Mouse (Mus musculus): ENCODE results near the gene Taar8c. TPM values are rescaled to one million over a fixed set of nuclear protein-coding genes. Genes with fewer than 3 reads are reported as not detected.
"Not testable (repeated sequence)": the region's sequence is repeated elsewhere in the genome, so short reads cannot be mapped to it uniquely, and the experiment has no call there.

The Taar8c gene
- total RNA-seq (2021), result not detected

DNA sequence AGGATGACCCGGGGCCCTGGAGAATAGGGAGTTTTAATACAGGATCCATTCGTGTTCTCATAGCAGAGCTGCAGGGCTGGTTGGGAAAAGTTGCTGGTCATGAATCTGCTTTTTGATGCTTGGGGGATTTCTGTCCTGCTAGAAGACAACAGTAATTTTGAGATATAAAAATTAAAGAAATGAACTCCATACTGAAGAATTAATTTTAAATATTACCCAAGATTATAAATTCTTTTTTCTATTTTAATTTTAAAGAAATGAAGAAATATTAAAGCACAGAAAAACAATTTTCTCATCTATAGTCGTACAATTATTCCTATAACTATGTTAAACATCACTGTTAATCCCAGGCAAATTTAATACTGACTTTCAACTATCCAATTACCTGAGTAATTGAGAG lies at the start of gene Taar8c:
TSS of gene Taar8c (minus strand) at position 101 of the 400 bp plus-strand sequence.
- DNase-seq (ENCODE audit: low spot score); intact Hi-C loops (cut with DNase I): not testable (repeated sequence)

- intact Hi-C loops (cut with DNase I), result no loop called here
- DNase-seq (ENCODE audit: low spot score), result no peak
Observed at GRCm38 (mm10) chr10:24150086-24150485, 48.4 kb upstream of the Taar8c start.

DNA sequence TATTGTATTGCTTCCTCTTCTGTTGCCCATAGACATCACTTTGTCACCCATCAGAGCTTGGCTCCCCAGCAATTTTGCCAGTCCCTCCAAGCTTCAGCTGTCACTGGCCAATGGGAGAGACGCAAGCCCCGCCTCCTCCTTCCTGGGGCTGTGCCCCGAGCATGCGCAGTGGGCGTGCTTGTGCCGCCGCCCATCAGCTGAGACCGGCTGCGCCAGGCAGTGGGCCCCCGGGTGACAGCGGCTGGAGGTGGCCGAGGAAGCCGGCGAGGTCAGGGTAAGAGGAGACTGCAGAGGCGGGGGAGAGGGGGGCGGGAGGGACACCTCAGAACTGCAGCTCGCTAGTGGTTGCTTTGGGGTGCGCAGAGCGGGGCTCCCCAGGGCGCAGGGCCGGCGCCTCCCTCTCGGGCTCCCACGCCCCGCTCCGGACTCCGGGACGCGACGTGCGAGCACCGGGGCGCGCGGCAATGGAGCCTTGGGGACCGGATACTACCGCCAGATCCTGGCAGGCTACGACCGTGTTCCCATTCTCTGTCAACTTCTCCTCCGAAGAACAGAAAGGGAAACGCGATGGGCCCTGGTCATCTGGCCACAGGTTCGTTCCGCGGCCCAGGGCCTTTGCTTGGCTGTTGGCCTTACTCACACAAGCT lies 47.5 kb upstream of the Taar8c start, which contains the start of gene Stx7:
TSS of gene Stx7 (plus strand) at position 168 of the 647 bp plus-strand sequence.
- intact Hi-C loops (cut with DNase I), result no loop called here
- peak; percentile 90 for DNase-seq (ENCODE audit: low spot score)

DNA sequence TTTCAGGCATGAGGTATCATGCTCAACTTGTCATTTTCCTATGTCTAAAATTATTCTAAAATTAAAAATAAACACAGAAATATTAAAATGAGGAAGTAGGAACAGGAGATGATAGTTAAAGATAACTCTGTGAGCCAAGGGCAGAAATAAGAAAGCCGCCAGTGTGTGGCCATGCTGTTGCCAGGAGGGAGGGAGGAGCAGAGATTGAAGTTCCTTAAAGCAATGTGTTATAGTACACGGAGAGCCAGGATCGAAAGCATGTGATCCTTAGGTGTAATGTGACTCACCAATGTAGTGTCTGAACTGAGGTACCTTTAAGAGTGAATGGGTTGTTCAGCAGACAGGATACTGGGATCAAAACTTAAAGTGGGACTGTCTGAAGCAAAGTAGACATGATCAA lies 41.0 kb upstream of the Taar8c start:
- intact Hi-C loops (cut with DNase I), result no loop called here

GRCm38 (mm10) chr10:24138623-24139261 lies 37.0 kb upstream of the Taar8c start:
- DNase-seq (ENCODE audit: low spot score), result no peak
- intact Hi-C loops (cut with DNase I), result no loop called here

More for the DNA sequence above, 41.0 kb upstream of the Taar8c start:
- DNase-seq (ENCODE audit: low spot score), result no peak

DNA sequence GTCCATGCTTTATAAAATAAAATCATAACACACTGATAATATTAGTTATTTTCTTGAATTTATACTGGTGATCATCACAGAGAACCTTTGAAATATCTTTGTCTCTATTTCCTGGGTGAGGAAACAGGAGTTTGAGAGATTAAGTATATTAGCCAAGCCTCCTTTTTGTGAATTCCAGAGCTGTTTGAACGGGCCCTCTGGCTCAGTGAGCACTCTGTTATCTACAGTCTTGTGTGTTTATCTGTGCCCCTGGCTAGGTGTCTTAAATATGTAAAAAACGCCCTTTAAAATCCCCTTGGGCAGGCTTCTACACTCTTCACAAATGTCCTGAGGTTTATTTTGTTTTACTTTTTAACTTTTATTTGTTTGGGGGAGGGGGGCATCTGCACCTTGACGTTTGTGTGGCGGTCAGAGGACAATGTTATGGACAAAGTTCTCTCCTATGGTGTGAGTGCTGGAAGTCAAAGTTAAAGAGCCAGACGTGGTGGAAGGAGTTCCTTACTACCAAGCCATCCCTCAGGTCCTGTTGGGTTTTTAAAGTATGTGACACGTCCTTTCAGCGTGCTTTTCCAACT lies 32.4 kb upstream of the Taar8c start:
- intact Hi-C loops (cut with DNase I), result no loop called here
- DNase-seq (ENCODE audit: low spot score), result no peak

DNA sequence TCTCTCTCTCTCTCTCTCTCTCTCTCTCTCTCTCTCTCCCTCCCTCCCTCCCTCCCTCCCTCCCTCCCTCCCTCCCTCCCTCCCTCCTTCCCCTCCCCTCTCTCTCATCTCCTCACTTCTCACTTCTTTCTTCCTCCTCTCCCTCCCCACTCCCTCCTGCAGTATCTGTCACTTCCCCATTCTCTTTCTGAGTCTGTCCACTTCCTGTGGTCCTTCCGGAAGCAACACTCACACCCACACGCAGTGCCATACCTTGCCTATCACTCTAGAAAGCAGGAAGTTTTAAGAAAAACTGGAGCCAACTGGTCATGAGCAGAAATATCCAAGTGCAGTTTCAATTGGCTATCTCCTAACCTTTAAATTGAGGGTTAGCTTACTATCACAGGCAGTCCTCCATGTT lies 31.4 kb upstream of the Taar8c start:
- no peak for DNase-seq (ENCODE audit: low spot score)

GRCm38 (mm10) chr10:24132273-24132672 lies 30.6 kb upstream of the Taar8c start:
- DNase-seq (ENCODE audit: low spot score), result no peak
- intact Hi-C loops (cut with DNase I), result no loop called here

More for the DNA sequence above, 31.4 kb upstream of the Taar8c start:
- intact Hi-C loops (cut with DNase I), result no loop called here

DNA sequence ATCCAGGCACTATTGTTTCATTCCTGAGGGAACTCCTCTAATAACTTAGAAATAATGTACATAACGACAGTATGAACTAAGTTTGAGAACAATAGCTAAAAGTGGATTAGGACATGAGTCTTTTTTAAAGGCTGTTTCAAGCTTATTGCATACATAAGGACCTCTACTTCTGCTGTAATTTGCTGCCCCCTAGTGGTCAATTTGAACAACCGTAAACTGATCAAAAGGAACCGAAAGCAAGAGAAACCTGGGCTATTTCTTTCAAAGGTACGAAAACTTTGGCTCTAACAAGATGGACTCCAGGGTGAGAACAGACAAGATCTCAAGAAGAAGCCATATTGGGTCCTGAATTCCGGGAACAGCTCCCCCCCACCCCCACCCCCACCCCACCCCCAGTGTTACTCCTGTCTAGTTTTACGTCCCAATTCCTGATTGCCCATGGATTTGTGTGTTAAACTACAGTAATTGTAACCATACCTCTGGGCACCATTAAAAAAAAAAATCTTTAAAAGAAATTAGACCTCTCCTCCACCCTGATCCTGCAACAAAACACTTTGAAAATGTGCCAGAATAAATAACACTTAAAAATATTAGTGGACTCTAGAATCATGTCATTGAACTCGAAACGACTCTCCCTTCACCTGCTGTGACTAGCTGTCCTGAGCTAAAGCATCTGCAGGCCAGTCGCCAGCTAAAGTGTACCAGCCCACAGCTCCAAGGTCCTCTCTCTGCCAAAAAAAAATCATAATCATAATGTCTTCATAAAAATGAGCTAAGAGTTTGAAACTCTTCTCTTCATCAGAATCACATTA lies 29.9 kb upstream of the Taar8c start:
- intact Hi-C loops (cut with DNase I), result loop anchor here (2.0 kb wide), 1 partner anchor 319 kb away; no protein-coding TSS in a partner anchor
- DNase-seq (ENCODE audit: low spot score), result no peak

- intact Hi-C loops (cut with DNase I), result loop anchor here (2.0 kb wide), 1 partner anchor 132 kb away; no protein-coding TSS in a partner anchor
- DNase-seq (ENCODE audit: low spot score), result no peak
Observed at GRCm38 (mm10) chr10:24111116-24111778, 9.5 kb upstream of the Taar8c start.

- DNase-seq (ENCODE audit: low spot score); intact Hi-C loops (cut with DNase I): not testable (repeated sequence)
Observed at GRCm38 (mm10) chr10:24109434-24109833, 7.7 kb upstream of the Taar8c start, which contains the start of gene Taar9. Gene Taar9, minus strand, starts transcription at chr10:24109534.

DNA sequence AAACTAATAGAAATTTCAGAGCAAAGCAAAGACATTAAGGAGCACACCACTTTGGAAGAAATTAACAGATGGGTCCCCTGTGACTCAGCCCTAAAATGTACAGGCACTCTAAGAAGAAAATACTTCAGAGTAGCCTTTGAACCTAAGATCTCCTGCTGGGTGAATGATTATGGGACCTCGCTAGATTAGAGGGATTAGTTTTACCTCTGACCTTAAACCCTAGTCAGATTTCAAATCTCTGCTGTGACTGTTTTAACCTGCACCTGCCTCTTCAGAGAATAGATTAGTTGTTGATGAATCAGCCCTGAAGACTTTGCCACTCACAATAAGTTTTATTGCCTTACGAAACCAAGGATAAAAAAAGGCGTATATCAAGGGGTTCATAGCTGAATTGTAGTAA lies 6.5 kb upstream of the Taar8c start:
- intact Hi-C loops (cut with DNase I), result no loop called here
- DNase-seq (ENCODE audit: low spot score), result no peak

DNA sequence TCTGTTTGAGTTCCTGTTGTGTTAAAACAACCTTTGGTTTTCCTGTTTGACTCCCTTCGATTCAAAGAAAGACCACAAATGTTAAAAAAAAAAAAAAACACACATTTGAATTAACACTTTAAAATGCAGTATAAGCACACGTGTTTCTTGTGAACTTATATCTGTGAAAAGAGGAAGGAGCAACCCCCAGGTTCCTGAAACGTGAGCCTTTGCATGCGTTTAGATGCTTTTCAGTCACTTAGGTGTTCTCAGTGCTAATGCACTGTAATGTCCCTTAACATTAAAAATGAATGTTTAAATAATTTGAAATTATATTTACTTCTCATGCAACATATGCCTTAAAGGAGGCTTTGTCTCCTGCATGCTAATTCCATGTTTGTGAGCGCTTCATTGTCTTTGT lies 6.0 kb upstream of the Taar8c start:
- intact Hi-C loops (cut with DNase I), result no loop called here

GRCm38 (mm10) chr10:24103299-24103698 lies 1.6 kb upstream of the Taar8c start:
- intact Hi-C loops (cut with DNase I); DNase-seq (ENCODE audit: low spot score): not testable (repeated sequence)

More for the DNA sequence above, 6.0 kb upstream of the Taar8c start:
- no peak for DNase-seq (ENCODE audit: low spot score)

DNA sequence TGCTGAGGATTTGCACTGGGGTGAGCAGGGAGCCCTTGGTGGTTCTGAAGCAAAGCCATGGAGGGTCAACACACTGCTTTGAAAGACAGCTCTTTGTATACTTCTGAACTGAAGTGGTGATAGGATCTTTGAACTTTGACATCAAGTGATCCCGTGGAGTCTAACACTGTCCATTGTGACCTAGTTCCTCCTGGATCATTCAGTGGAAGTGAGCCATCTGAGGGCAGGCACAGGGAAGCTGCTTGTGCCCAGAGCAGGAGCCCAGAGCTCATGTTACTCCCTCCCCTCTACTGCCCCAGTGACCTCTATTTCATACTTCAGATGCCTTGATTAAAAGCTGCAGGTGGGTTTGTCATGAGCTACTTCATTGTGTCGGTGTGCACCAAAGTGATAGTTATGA lies 4.7 kb downstream of the Taar8c start:
- intact Hi-C loops (cut with DNase I); DNase-seq (ENCODE audit: low spot score): not testable (repeated sequence)

- DNase-seq (ENCODE audit: low spot score), result no peak
- intact Hi-C loops (cut with DNase I), result no loop called here
Observed at GRCm38 (mm10) chr10:24092194-24092593, 9.5 kb downstream of the Taar8c start, which contains the start of gene Taar8b. Gene Taar8b, minus strand, starts transcription at chr10:24092294.

DNA sequence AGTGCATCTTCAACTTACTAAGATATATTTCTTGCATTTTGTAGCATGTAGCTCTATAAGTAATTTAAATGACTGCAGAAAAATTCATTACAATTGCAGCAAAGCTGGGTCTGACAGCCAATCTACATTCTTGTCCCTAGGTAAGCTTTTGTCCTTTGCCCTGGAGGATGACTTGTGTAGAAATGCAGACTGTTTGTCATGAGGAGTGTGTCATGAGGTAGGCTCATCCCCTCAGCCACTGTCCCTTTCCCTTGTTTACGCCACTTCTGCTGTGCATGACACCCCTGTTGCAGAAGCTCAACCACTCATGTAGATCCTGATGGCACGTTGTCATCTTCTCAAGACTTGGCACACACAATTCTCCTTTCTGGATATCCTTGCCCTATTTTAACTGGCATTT lies 14.5 kb downstream of the Taar8c start:
- DNase-seq (ENCODE audit: low spot score), result no peak
- intact Hi-C loops (cut with DNase I), result no loop called here

DNA sequence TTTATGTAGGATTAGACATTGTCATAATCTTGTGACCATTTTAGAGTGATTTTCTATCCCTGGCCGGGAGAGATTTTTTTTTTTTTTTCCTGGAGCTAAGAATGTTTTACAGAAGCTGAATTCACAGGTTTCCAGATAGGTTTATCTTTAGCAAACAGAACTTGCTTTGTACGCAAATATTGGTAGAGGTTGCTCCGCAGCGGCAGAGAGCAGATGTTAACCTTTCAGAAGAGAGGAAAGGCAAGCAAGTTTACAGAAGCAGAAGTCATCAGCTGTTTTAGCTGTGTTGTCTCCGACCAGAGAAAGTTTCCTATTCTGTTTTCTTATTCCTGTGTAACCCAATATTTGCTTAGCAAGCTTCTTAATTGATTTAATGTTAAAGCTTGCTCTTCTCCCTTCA lies 15.2 kb downstream of the Taar8c start:
- DNase-seq (ENCODE audit: low spot score), result no peak
- intact Hi-C loops (cut with DNase I), result no loop called here

DNA sequence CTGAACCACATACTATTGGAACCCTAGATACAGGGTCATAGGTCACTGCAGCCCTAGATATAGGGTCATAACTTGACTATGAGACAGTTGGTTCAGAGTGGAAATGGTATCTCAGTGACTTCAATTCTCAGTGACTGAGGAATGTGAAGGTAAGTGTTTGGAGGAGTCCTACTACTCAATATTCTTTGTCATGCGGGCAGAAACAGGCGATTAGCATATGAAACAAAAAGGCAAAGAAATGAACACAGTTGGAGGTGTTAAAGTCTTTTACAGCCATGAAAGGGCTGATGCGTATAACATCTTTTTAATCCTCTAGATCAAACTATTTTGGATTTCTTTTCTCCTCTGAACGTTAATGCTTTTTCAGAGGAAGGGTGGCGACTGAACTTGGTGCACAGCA lies 15.8 kb downstream of the Taar8c start:
- DNase-seq (ENCODE audit: low spot score), result no peak
- intact Hi-C loops (cut with DNase I), result no loop called here

- no peak for DNase-seq (ENCODE audit: low spot score)
- intact Hi-C loops (cut with DNase I), result loop anchor here (1.0 kb wide), 1 partner anchor 101 kb away; no protein-coding TSS in a partner anchor
Observed at GRCm38 (mm10) chr10:24080166-24080565, 21.5 kb downstream of the Taar8c start.
